Mouse (Mus musculus) embryonic fibroblast, embryonic 13.5 days (primary cell): ENCODE measurements around the gene Ank.

Source experiments
- CTCF ChIP-seq: IDR thresholded peaks from 2 replicates; pipeline ENCODE4 v1.5.1; 2011; ENCODE audit warnings: mild to moderate bottlenecking, control low read depth, low read length, moderate library complexity, borderline replicate concordance; ENCODE audit not compliant: insufficient read depth
- POLR2A ChIP-seq: IDR thresholded peaks from 2 replicates; pipeline ENCODE4 v1.6.1; 2011; ENCODE audit warnings: low read depth, mild to moderate bottlenecking, control low read depth, low read length, moderate library complexity

- no peak for TF ChIP-seq CTCF
- no peak for TF ChIP-seq POLR2A
Measured at GRCm38 (mm10) chr15:27463876-27464275, 2.6 kb upstream of the Ank start.
